Mouse (Mus musculus): Measurements from ENCODE around the gene Setd7.

- TF ChIP-seq CTCF (IDR thresholded peaks at IDR 0.05; ENCODE audit: control insufficient read depth, insufficient read depth, low read length) (no peak), POLR2A (IDR thresholded peaks at IDR 0.05; ENCODE audit: borderline replicate concordance, control insufficient read depth, low read depth, low read length) (no peak)
Observed at GRCm38 (mm10) chr3:51511983-51512382, 48.7 kb downstream of the Setd7 start.
